Mouse (Mus musculus): ENCODE data around the gene Arhgap28. TPM values are rescaled to one million over a fixed set of nuclear protein-coding genes. Genes with fewer than 3 reads are reported as not detected.

The Arhgap28 gene
- 10 to 100 TPM; 18.7 to 22.7 TPM for total RNA-seq (2021)
- long read RNA-seq, experiment 1, full-length matches to known transcripts = 5 of 7 reads
- long read RNA-seq, experiment 1, partial matches to known transcripts = 0 of 7 reads
- long read RNA-seq, experiment 1, other reads (novel, unspliced or antisense) = 2 of 7 reads
- long read RNA-seq, experiment 2, full-length matches to known transcripts = 10 of 19 reads
- long read RNA-seq, experiment 2, partial matches to known transcripts = 3 of 19 reads
- long read RNA-seq, experiment 2, other reads (novel, unspliced or antisense) = 6 of 19 reads

DNA sequence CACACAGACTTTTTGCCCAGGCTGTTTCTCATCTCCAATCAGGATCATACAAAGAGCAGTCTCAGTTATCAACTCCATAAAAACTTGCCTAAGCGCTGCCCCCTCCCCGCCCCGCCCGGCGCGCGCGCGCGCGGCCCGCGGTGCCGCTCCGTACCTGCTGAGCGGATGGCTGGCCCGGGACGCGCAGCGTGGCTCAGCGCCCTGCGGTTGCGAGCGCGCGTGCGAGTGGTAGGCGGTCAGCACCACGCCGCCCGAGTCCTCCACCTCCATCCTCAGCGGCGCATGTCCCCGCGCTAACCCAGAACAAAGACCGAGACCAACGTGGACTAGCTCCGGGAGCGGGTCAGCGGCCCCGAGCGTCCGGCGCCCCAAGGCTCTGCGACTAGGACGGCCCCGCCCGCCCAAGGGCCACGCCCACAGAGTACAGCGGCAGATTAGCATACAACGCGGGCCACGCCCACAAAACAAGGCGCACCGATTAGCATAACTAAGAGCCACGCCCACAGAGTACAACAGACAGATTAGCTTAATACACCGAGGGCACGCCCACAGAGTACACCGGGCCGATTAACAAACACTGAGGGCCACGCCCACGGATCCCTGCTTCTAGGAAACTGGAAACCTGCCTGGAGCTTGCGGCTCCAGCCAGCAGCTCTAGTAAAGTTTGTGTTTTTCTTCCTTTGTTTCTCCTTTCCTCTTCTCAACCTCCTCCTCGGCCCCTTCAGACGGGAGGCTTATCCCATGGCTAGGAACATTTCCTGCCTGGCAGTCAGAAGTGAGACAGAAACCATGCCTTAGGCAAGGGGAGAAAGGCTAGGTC lies at the start of gene Arhgap28:
Arhgap28 (minus strand) TSS at position 380 of the 820 bp plus-strand sequence.
- DNase-seq (ENCODE audit: low spot score in 2 of 2) = peak; percentile 74 to 86

DNA sequence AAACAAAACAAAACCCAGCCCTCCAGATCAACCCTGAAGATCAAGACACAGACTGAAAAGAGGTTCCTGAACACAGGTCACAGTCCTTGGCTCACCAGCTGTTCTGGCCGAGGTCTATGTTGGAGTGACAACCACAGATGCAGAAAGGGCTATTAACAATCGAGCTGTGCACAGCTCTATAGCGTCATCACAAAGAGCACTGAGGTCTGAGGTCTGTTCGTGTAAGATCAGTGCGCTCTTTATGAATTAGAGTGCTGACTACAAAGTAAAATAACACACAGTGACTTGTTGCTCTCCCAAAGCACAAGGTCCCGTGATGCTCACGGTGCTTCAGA lies 42.4 kb upstream of the Arhgap28 start:
- no peak for DNase-seq (ENCODE audit: low spot score in 2 of 2)

DNA sequence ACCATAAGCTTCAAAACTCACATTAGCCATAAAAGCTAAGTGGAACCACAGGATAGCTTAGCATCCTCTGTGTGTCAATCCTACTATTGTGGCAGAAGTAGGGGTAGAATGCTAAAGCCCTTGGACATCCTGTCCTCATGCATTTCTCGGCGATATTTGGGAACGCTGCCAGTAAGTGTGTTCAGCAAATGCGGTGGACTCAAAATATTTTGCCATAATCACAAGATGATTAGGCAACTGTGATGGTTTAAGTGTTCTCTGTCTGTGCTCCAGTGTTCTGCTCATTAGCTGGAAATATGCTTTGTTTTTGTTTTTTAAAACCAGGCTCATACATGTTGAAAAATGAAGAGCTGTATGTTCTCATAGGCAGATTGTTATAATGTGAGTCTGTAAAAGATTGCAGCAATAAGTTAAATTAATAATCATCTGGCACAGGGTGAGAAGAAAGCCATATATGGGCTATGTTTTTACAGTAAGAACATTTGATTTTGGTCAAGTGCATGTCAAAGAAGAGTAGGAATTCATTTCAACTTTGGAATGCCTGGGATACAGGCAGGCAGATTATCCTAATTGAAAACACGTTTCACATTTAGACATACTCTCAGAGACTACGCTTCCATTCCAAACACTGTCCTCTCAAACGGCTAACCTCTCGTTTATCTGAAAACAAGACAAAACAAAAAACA lies 41.9 kb upstream of the Arhgap28 start:
- DNase-seq (ENCODE audit: low spot score in 2 of 2) = no peak

DNA sequence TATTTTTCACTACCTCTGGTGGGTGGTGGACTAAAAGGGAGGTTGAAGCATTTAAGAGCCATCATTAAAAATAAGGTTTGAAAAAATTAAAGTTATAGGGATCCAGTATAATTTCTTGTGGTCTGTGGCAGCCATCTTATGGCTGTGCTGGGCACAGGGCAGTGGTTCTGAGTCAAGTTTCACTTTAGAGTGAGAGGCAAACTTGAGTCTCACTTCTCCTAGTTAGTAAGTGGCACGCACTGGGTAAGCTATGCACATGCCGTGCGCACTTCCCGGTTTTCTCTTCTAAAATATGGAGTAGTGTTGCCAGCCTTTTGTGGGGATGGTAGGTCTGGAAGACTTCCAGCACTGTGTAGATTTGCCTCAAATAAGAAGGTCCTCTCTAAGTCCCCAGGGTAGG lies 38.5 kb upstream of the Arhgap28 start:
- DNase-seq (ENCODE audit: low spot score in 2 of 2) = no peak

DNA sequence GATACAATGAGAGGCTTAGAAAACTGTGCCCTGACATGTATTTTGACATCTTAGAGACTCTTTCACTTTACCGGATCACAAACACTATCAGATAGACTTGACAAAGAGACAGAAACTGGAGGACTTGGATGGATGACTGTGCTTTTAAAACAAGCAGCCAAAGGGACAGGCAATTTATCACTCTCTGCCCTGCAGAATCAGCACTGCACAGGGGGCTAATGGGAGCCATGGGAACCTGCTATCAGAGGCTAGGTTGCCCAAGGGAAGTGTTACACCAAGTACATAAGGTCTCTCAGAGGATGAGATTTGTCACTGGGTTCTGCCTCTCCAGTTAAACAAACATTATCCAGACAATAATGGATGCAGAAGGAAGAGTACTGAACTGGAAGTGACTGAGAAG lies 33.1 kb upstream of the Arhgap28 start:
- DNase-seq (ENCODE audit: low spot score in 2 of 2) = no peak

DNA sequence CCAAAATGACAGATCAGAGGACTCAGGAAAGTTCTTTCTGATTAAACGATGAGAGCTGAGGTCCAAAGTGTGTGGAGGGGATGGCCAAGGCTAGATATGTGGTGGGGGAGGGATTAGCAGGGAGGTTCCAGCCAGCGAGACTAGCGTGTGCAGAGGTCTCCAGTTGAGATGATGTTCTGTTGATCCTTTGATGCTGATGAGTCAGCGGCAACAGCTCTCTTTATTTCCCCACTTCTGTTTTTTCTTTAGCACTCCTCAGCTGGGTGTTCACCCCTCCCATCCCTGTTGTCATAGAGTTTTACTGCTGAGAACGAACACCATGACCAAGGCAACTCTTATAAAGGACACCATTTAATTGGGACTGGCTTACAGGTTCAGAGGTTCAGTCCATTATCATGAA lies 25.6 kb upstream of the Arhgap28 start:
- DNase-seq (ENCODE audit: low spot score in 2 of 2) = no peak

DNA sequence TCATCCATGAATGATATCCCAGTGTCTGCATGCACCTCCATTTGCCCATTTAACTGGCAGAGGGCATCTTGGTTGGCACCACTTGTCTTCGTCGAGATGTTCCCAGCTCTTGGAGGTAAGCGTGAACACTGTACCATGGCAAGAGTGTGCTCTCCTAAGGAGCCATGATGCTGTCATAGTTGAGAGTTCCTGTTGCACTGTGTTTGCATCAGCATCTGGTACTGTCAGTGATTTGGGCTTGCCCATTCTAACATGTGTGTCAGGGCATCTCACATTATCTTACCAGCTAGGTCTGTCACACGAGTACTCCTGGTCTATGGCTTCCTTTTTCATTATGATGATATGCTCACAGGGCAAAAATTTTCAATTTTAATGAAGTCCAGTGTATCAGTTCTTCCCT lies 24.6 kb upstream of the Arhgap28 start:
- no peak for DNase-seq (ENCODE audit: low spot score in 2 of 2)

DNA sequence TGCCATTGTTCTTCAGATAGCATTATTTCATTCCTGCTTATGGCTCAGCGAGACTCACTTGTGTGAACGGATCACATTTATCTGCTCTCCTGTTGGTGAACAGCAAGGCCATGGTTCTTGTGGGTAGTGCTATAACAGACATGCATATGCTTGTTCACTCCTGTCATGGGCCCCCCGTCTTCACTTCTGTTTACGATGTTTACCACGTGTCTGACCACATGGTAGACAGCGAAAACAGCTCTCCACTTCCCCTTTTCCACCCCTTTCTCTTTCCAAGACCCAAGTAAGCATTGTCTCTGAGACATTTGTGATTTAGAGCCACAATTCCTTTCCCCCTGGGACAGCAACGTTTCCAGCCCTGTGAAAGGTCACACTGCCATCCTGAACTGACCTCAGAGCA lies 20.4 kb upstream of the Arhgap28 start:
- no peak for DNase-seq (ENCODE audit: low spot score in 2 of 2)

DNA sequence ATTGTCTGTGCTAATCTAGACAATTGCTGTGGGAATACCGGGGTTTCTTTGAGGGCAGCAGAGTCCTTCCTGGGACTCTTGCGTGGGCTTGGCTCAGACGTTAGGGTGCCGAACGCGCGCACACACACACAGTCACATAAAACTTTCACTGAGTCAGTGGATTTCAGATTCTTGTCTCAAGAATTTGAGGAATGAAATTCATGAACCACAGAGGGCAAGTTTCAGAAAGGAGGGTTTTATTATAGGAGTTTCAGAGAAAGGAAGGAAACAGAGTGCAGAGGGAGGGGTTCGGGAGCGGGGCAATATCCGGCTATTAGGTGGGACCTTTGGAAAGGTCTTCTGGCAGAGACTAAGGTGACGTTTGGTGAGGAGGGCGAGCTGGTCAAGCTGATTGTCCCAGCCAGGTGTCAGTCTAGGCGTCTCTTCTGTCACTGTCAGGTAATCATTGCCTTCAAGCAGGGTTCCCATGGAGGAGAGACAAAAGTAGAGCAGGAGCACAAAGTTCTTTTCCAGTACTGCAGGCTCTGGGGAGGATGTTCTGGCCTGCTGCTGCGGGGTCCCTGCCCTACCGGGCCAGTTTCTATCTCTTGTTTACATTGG lies 15.6 kb upstream of the Arhgap28 start:
- no peak for DNase-seq (ENCODE audit: low spot score in 2 of 2)

DNA sequence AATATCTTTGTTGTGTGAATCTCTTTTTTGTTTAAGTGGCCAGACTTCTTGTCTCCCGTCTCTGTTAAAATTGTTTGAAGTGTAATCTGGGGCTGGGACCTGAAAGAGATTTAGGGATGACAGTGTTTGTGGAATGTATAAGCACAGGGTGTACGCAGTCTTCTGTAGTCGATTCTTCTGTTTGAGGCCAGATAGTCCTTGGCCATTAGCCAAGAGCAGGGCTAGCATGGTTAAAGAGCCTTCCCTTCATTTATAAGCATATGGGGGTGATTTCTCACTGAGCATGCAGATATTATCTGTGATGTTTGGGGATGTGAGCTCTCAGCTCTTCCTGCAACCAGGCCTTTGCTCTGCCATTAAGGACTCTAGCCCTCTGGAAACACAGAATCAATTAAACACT lies 13.2 kb upstream of the Arhgap28 start:
- no peak for DNase-seq (ENCODE audit: low spot score in 2 of 2)

DNA sequence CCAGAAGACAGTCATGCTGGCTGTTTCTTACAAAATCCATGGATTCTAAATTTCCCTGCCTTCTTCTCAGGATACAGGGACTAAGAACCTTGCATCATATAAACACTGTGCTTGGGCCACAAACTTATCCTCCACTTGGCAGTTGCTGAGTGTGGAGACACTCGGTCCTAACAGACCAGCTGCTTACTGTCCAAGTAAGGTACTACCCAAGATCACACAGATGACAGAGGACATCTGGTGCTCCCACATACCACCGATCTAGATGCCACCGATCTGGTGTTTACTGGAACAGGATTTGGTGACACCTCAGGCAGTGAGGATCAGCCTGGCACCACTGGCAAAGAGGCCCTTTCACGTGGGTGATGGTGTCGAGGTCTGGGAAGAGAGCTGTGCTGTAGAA lies 7.7 kb upstream of the Arhgap28 start:
- no peak for DNase-seq (ENCODE audit: low spot score in 2 of 2)

DNA sequence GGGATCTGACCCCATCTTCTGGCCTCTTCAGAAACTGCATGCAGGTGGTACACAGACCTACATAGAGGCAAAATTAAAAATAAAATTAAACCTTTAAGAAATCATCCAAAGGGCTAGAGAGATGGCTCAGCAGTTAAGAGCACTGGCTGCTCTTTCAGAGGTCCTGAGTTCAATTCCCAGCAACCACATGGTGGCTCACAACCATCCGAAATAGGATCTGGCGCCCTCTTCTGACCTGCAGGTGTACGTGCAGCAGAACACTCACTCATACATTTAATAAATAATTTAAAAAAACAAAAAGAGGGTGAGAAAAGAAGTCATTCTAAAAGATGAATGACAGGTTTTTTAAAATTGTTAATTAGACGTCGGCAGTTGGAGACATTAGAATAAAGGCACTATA lies 6.1 kb upstream of the Arhgap28 start:
- no peak for DNase-seq (ENCODE audit: low spot score in 2 of 2)

DNA sequence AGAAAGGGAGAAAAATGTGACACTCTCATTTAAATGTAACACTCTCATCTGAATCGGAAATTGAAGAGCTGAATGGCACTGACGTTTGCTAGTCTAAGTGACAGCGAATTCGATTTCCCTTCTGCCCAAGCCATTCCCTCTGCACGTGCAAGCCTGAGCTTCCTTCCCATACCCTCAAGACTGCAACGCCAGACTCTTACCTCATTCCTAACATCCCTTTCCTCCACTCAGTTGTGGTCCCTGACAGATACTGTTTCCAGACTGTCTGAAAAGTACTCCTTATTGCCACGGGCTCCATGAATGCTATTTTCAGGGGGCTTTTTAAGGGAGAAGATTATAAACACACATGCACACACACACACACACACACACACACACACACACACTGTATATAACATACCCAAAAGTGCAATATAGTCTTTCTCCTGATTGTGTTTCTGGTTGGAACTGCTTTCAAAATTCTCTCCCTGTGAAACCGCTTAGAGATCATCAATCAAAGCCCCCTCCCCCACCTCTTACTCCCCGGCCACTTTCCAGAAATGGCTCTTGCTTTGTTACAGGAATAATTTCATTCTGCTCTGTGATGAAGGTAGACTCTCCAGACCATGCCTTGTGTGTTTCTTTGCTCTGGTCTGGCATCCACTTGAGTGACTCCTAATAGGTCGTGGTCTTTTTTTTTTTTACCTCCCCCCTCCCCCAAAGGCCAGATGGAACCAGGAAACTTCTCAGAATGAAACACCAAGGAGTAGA lies 836 bp upstream of the Arhgap28 start:
- DNase-seq (ENCODE audit: low spot score in 2 of 2) = no peak

DNA sequence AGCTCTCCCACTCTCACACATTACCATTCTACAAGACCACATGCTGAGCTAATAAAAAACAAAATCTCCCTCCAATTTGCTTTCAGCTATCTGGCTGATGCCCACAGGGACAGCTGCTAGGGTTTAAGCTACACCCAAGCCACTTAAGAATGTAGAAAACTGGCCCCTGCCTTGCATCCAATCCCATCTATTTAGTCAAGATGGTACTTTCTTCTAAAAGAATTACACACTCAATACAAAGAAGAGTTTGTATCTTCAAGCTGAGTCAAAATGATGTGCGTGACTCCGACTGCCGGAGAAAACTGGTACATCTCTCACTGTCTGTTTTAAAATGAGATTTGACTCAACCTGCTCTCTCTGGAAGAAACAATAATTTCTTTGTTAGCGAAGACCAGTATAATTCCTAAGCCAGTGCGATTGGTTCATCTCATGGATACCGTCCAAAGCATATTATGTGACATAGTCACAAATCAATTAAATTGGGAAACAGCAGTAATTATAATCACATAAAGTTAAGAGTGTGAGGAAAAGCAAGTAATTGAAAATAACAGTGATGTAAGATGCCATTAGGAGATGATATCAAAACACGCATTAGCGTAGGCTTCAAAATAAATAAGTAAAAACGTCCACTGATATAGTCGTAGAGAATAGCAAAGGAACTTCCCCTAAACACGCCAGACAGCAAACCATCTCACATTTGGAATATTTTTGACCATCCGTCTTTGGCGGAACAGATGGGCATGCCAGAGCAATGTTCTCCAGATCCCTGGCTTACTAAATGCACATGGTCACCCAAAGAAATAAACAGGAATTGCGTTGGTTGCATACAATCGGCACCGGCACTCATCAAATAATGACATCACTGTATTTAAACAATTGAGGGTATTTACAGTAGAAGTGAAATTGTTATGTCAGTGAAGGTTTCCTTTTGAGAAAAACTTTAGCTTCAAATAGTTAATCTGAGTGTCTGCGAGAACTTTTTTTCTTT lies 1.0 kb downstream of the Arhgap28 start:
- DNase-seq (ENCODE audit: low spot score in 2 of 2) = no peak

DNA sequence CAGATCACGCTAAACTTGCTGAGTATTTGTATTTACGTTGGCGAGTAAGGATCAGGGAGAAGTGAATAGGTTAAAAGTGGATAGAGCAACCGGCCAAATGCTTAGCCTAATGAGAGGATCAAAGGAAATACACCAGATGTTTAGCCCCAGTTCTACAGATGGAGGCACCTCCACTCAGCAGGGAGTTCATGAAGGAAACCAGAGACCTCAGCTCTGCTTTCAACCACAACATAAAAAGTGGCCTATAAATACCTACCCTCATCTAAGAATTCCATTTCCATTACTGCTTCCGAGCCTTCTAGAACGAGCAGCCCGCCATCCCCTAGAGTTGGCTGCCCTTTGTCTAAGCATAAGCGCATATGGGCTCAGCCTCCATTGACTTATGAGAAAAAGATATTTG lies 4.1 kb downstream of the Arhgap28 start:
- no peak for DNase-seq (ENCODE audit: low spot score in 2 of 2)

DNA sequence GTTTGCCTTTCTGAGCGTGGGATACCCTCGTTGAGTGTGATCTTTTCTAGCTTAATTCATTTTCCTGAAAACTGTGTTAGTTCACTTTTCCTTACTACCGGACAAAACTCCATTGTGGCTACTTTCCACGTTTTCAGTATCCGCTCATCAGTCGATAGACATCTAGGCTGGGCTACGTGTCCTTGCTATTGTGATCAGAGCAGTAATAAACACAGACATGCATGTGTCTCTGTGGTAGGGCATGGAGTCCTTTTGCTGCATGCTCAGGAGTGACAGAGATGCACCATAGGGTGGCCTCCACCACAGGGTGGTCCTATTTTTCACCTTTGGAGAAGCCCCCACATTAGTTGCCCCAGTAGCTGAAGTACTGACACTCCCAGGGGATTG lies 7.2 kb downstream of the Arhgap28 start:
- DNase-seq (ENCODE audit: low spot score in 2 of 2) = no peak

DNA sequence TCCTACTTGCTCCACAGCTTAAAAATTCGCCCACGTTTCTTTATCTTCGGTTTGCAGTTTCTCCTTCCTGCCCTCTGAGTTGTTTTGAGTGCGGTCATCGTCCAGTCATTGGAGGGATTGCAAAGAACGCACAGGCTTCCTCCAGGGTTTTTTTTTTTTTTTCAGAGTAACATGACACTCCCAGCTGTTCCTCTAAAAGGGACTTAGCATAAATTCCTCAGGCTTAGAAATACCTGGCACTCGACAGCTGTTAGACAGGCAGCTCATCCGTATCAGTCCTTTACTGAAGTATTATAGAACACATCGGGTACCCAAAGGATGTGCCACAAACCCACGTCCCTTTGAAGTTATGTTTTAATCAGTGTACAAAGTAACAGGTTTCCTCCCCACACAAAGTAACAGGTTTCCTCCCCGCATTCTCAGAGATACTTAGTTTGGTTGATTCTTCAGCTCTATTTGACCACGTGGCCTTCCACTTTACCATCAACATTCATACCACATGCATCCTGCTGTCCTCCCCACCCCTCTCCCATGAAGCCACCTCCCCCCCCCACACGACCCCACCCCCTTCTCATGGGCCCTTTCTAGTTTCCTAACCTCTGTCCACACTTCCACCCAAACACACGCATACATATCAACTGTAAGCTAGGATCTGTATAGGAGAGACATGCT lies 7.7 kb downstream of the Arhgap28 start:
- DNase-seq (ENCODE audit: low spot score in 2 of 2) = no peak

DNA sequence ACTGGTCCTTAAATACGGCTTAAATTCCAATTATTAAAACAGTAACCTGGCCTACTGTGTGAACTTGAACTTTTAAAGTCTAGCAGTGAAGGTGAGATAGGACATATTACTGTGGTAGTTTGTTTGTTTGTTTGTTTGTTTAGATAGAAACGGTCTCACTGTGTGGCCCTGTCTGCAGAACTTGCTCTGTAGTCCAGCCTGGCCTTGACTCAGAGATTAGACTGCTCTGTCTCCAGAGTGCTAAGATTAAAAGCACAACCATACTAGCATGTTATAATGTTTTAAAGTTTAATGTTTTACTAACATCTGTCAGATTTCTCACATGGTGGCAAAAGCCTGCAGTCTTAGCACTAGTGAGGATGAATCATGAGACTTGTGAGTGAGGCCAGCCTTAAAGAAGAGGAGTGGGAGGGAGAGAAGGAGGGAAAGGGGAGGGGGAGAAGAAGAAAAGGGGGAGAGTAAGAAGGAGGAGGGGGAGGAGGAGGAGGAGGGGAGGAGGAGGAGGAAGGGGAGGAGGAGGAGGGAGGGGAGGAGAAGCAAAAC lies 8.6 kb downstream of the Arhgap28 start:
- no peak for DNase-seq (ENCODE audit: low spot score in 2 of 2)

DNA sequence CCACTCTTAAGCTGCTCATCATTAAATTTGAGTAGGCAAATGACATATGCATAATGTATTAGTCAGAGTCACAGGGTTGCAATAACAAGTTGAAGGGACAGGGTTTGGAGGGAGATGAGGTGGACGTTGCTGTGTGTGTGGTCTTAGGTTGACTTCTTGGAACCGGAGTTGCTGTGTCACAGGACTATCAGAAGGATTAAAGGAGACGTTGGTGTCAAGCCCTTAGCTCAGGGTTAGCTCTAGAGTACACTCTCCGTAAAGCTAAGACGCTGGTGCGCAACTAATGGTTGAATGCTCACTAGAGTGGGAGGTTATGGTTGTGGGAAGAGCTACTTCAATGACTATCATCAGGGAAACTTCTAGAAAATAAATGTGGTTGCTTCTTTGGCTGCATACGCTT lies 9.1 kb downstream of the Arhgap28 start:
- DNase-seq (ENCODE audit: low spot score in 2 of 2) = no peak

Data from adrenal gland, postnatal 4 days (tissue).